Mouse (Mus musculus) liver, adult (tissue): ENCODE data around the gene Cep170b.

Experiments used
- GATA4 ChIP-seq: IDR thresholded peaks from 2 replicates; pipeline ENCODE4 v1.6.1; 2014; ENCODE audit warnings: mild to moderate bottlenecking, low read length; ENCODE audit not compliant: insufficient replicate concordance

Gene Cep170b

GRCm38 (mm10) chr12:112794356-112794816 lies 74.1 kb downstream of the Cep170b start:
- no peak for TF ChIP-seq GATA4

GRCm38 (mm10) chr12:112794998-112795397 lies 74.7 kb downstream of the Cep170b start:
- no peak for TF ChIP-seq GATA4

- TF ChIP-seq GATA4 = no peak
These were observed 75.3 kb downstream of the Cep170b start for GRCm38 (mm10) chr12:112795466-112796104.
